Mouse (Mus musculus) neural tube, embryonic 13.5 days (tissue): ENCODE results near the gene Pex7. TPM values are rescaled to one million over a fixed set of nuclear protein-coding genes. Genes with fewer than 3 reads are reported as not detected.

Experiments
- ATAC-seq: fragments of 200-750 bp; cut with Nextera tagmentation; 2 replicates; pipeline ENCODE4 v1.8.0; 2017; ENCODE audit warnings: low read depth, mild to moderate bottlenecking, moderate TSS enrichment, moderate library complexity
- H3K27ac ChIP-seq: fragments of 300-500 bp; sonication (generic); replicated peaks from 2 replicates; pipeline ENCODE4 v1.5.1; 2015; ENCODE audit warnings: moderate library complexity, mild to moderate bottlenecking, inconsistent platforms
- H3K27me3 ChIP-seq: fragments of 300-500 bp; sonication (generic); 2 replicates; pipeline ENCODE4 v1.6.1; 2015; ENCODE audit warnings: mild to moderate bottlenecking, inconsistent platforms
- H3K36me3 ChIP-seq: fragments of 300-500 bp; sonication (generic); 2 replicates; pipeline ENCODE4 v1.6.1; 2015; ENCODE audit warnings: mild to moderate bottlenecking, inconsistent platforms
- H3K4me1 ChIP-seq: fragments of 300-500 bp; sonication (generic); replicated peaks from 2 replicates; pipeline ENCODE4 v1.6.1; 2015; ENCODE audit warnings: inconsistent platforms
- H3K4me2 ChIP-seq: fragments of 300-500 bp; sonication (generic); 2 replicates; pipeline ENCODE4 v1.6.1; 2015; ENCODE audit warnings: inconsistent platforms, mild to moderate bottlenecking, moderate library complexity
- H3K4me3 ChIP-seq: fragments of 300-500 bp; sonication (generic); 2 replicates; pipeline ENCODE4 v1.5.1; 2015; ENCODE audit warnings: mild to moderate bottlenecking, inconsistent platforms
- H3K9ac ChIP-seq: fragments of 300-500 bp; sonication (generic); 2 replicates; pipeline ENCODE4 v1.6.1; 2015; ENCODE audit warnings: moderate library complexity, mild to moderate bottlenecking, inconsistent platforms
- H3K9me3 ChIP-seq: fragments of 300-500 bp; sonication (generic); 2 replicates; pipeline ENCODE4 v1.6.1; 2016; ENCODE audit warnings: inconsistent platforms
- WGBS: fragments of 180-500 bp; shearing (Covaris S2); methylation state at CpG from one replicate; pipeline ENCODE4 v1.1.7; 2015; 5-methylcytosine and 5-hydroxymethylcytosine counted together
- polyA plus RNA-seq: library from polyadenylated mRNA; unstranded; fragments of >200 nt; fragmentation: Nextera tagmentation; extraction: Ambion mirVana; gene quantifications from 2 replicates; pipeline ENCODE4 v1.2.1, GENCODE M21; 2015

The Pex7 gene
- polyA plus RNA-seq, result 25.2 and 33.4 TPM in 2 replicates

GRCm38 (mm10) chr10:19907246-19907804 lies at the start of gene Pex7:
TSS of gene Pex7 (minus strand) at chr10:19907689.
- no peaks in the 10 kb centered on the region for H3K4me1 ChIP-seq
- under 1% methylated on average over 60 of the region's 60 CpGs for WGBS
- peak within 1 kb of the TSS; percentile 97 for H3K27ac ChIP-seq
- ATAC-seq, result peak; percentile 99
- peak within 1 kb of the TSS; percentile 72 for H3K4me3 ChIP-seq
- peak within 1 kb of the TSS; percentile 39 for H3K4me2 ChIP-seq
- H3K36me3 ChIP-seq, result no peaks in the 10 kb centered on the region
- no peaks in the 10 kb centered on the region for H3K9me3 ChIP-seq
- H3K27me3 ChIP-seq, result peaks cover 11% of the 10 kb centered on the region; the same call in 1 of the 2 replicates
- peak within 1 kb of the TSS; percentile 82 for H3K9ac ChIP-seq

GRCm38 (mm10) chr10:19956745-19957144 lies 49.3 kb upstream of the Pex7 start:
- Histone ChIP-seq H3K4me1 (no peaks in the 10 kb centered on the region), H3K9ac (no peak overlapping the region), H3K27me3 (no peaks in the 10 kb centered on the region), H3K4me2 (no peak overlapping the region), H3K36me3 (no peaks in the 10 kb centered on the region), H3K9me3 (no peaks in the 10 kb centered on the region), H3K27ac (no peak overlapping the region), H3K4me3 (no peak overlapping the region)
- WGBS, result 87% methylated on average over 6 of the region's 6 CpGs
- ATAC-seq, result no peak

GRCm38 (mm10) chr10:19955817-19956216 lies 48.3 kb upstream of the Pex7 start:
- Histone ChIP-seq H3K4me1 (no peaks in the 10 kb centered on the region), H3K9me3 (no peaks in the 10 kb centered on the region), H3K36me3 (no peaks in the 10 kb centered on the region), H3K4me3 (no peak overlapping the region), H3K27me3 (no peaks in the 10 kb centered on the region), H3K9ac (no peak overlapping the region), H3K4me2 (no peak overlapping the region), H3K27ac (no peak overlapping the region)
- 89% methylated on average over 6 of the region's 6 CpGs for WGBS
- ATAC-seq, result no peak

- Histone ChIP-seq H3K9ac (no peak overlapping the region), H3K36me3 (no peaks in the 10 kb centered on the region), H3K4me3 (no peak overlapping the region), H3K27me3 (no peaks in the 10 kb centered on the region), H3K4me2 (no peak overlapping the region), H3K9me3 (no peaks in the 10 kb centered on the region), H3K4me1 (no peaks in the 10 kb centered on the region), H3K27ac (no peak overlapping the region)
- no peak for ATAC-seq
- 90% methylated on average over 3 of the region's 3 CpGs for WGBS
These were observed 47.1 kb upstream of the Pex7 start for GRCm38 (mm10) chr10:19954572-19954971.

GRCm38 (mm10) chr10:19953032-19953761 lies 45.7 kb upstream of the Pex7 start:
- Histone ChIP-seq H3K27me3 (no peaks in the 10 kb centered on the region), H3K9ac (no peak overlapping the region)
- 89% methylated on average over 11 of the region's 11 CpGs for WGBS

GRCm38 (mm10) chr10:19949106-19949505 lies 41.6 kb upstream of the Pex7 start:
- no peak overlapping the region for H3K4me2 ChIP-seq
- H3K4me1 ChIP-seq, result no peaks in the 10 kb centered on the region
- no peaks in the 10 kb centered on the region for H3K36me3 ChIP-seq
- H3K27ac ChIP-seq, result no peak overlapping the region
- no peak overlapping the region for H3K9ac ChIP-seq
- H3K4me3 ChIP-seq, result no peak overlapping the region
- no peak for ATAC-seq
- WGBS, result 88% methylated on average over 4 of the region's 4 CpGs
- H3K9me3 ChIP-seq, result no peaks in the 10 kb centered on the region
- H3K27me3 ChIP-seq, result no peaks in the 10 kb centered on the region

More at GRCm38 (mm10) chr10:19953032-19953761, 45.7 kb upstream of the Pex7 start:
- no peak overlapping the region for H3K4me3 ChIP-seq
- ATAC-seq, result no peak
- H3K4me1 ChIP-seq, result no peaks in the 10 kb centered on the region
- no peak overlapping the region for H3K27ac ChIP-seq
- H3K4me2 ChIP-seq, result no peak overlapping the region
- H3K36me3 ChIP-seq, result no peaks in the 10 kb centered on the region
- H3K9me3 ChIP-seq, result no peaks in the 10 kb centered on the region

- no peaks in the 10 kb centered on the region for H3K27me3 ChIP-seq
- no peak for ATAC-seq
- H3K4me3 ChIP-seq, result no peak overlapping the region
- H3K9ac ChIP-seq, result no peak overlapping the region
- H3K27ac ChIP-seq, result no peak overlapping the region
- H3K9me3 ChIP-seq, result no peaks in the 10 kb centered on the region
- no peaks in the 10 kb centered on the region for H3K4me1 ChIP-seq
- H3K36me3 ChIP-seq, result no peaks in the 10 kb centered on the region
- no peak overlapping the region for H3K4me2 ChIP-seq
- WGBS, result 94% methylated on average over 11 of the region's 11 CpGs
These were observed 40.9 kb upstream of the Pex7 start for GRCm38 (mm10) chr10:19948381-19948780.

- 93% methylated on average over 5 of the region's 5 CpGs for WGBS
- no peaks in the 10 kb centered on the region for H3K4me1 ChIP-seq
- no peak overlapping the region for H3K4me2 ChIP-seq
- no peaks in the 10 kb centered on the region for H3K9me3 ChIP-seq
- no peaks in the 10 kb centered on the region for H3K36me3 ChIP-seq
- H3K4me3 ChIP-seq, result no peak overlapping the region
- no peak overlapping the region for H3K9ac ChIP-seq
- H3K27ac ChIP-seq, result no peak overlapping the region
- ATAC-seq, result no peak
- H3K27me3 ChIP-seq, result no peaks in the 10 kb centered on the region
These were observed 40.4 kb upstream of the Pex7 start for GRCm38 (mm10) chr10:19947901-19948300.

GRCm38 (mm10) chr10:19947441-19947840 lies 40.0 kb upstream of the Pex7 start:
- H3K4me3 ChIP-seq, result no peak overlapping the region
- WGBS, result 91% methylated on average over 10 of the region's 10 CpGs
- no peaks in the 10 kb centered on the region for H3K36me3 ChIP-seq
- ATAC-seq, result no peak
- no peak overlapping the region for H3K27ac ChIP-seq
- H3K4me1 ChIP-seq, result no peaks in the 10 kb centered on the region
- no peaks in the 10 kb centered on the region for H3K27me3 ChIP-seq
- no peak overlapping the region for H3K4me2 ChIP-seq
- H3K9ac ChIP-seq, result no peak overlapping the region
- no peaks in the 10 kb centered on the region for H3K9me3 ChIP-seq

GRCm38 (mm10) chr10:19946644-19947043 lies 39.2 kb upstream of the Pex7 start:
- Histone ChIP-seq H3K4me1 (no peaks in the 10 kb centered on the region), H3K27me3 (no peaks in the 10 kb centered on the region), H3K4me2 (no peak overlapping the region), H3K36me3 (no peaks in the 10 kb centered on the region), H3K9me3 (no peaks in the 10 kb centered on the region), H3K27ac (no peak overlapping the region), H3K4me3 (no peak overlapping the region), H3K9ac (no peak overlapping the region)
- 92% methylated on average over 6 of the region's 6 CpGs for WGBS
- ATAC-seq, result no peak

- Histone ChIP-seq H3K36me3 (no peaks in the 10 kb centered on the region), H3K27ac (no peak overlapping the region), H3K4me2 (no peak overlapping the region), H3K4me3 (no peak overlapping the region), H3K9me3 (no peaks in the 10 kb centered on the region), H3K27me3 (no peaks in the 10 kb centered on the region), H3K9ac (no peak overlapping the region), H3K4me1 (no peaks in the 10 kb centered on the region)
- 81% methylated on average over 7 of the region's 7 CpGs for WGBS
- ATAC-seq, result no peak
These were observed 38.2 kb upstream of the Pex7 start for GRCm38 (mm10) chr10:19945651-19946050.

- WGBS, result 91% methylated on average over 3 of the region's 3 CpGs
- no peaks in the 10 kb centered on the region for H3K36me3 ChIP-seq
- no peak overlapping the region for H3K27ac ChIP-seq
- no peak overlapping the region for H3K4me3 ChIP-seq
- no peaks in the 10 kb centered on the region for H3K9me3 ChIP-seq
- no peaks in the 10 kb centered on the region; the same call in 1 of the 2 replicates for H3K27me3 ChIP-seq
- H3K4me1 ChIP-seq, result no peaks in the 10 kb centered on the region; the same call in 1 of the 2 replicates
- H3K4me2 ChIP-seq, result no peak overlapping the region
- no peak for ATAC-seq
- no peak overlapping the region for H3K9ac ChIP-seq
These were observed 35.1 kb upstream of the Pex7 start for GRCm38 (mm10) chr10:19942621-19943020.
